Mouse (Mus musculus) heart, adult 2 months (tissue): Measurements from ENCODE around the gene Rc3h2.

Source experiments
- CTCF ChIP-seq: fragments of 200-600 bp; IDR thresholded peaks from 2 replicates; pipeline ENCODE4 v1.8.1; 2022; ENCODE audit warnings: antibody characterized with exemption, mild to moderate bottlenecking, moderate library complexity
- EP300 ChIP-seq: fragments of 200-500 bp; IDR thresholded peaks from 2 replicates; pipeline ENCODE4 v1.6.1; 2011; ENCODE audit warnings: low read depth, low read length, control low read depth; ENCODE audit not compliant: insufficient read depth
- POLR2A ChIP-seq: fragments of 200-500 bp; IDR thresholded peaks from 2 replicates; pipeline ENCODE4 v1.6.1; 2011; ENCODE audit warnings: mild to moderate bottlenecking, low read depth, low read length, control low read depth; ENCODE audit not compliant: insufficient read depth

GRCm38 (mm10) chr2:37358633-37359540, 63.8 kb downstream of the Rc3h2 start, which contains the start of gene Pdcl:
- no peak for TF ChIP-seq CTCF
- TF ChIP-seq POLR2A: peak; percentile 87
- peak; percentile 35; the same call in 1 of the 2 replicates for TF ChIP-seq EP300
